Mouse (Mus musculus): ENCODE data around the gene Bag6. TPM values are rescaled to one million over a fixed set of nuclear protein-coding genes. Genes with fewer than 3 reads are reported as not detected.

The Bag6 gene
- total and polyA plus RNA-seq, 2 experiments from 2014 or later = 37.7 to 188 TPM

DNA sequence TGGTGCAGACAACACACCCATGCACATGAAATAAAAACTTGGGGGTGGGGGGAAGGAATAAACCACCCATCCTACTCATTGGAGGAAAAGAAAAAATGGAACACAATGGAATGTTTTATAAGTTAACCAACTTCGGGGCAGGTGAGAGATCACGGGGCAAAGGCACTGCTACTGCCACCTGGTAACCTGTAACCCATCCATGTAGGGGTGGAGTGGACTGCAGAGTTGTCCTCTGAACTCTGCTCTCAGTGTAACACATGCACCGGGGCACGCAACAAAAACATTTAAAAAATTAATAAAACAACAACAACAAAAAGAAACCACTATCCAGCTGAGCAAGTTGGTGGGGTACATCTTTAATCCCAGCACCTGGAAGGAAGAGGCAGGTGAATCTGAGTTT is 17.1 kb downstream of the Bag6 start:
- no peaks in the 10 kb centered on the region for H3K9me3 ChIP-seq (replicated peaks; ENCODE audit: control insufficient read depth, low read length)
- H3K4me3 ChIP-seq (ENCODE audit: low read depth, low read length) = no peak overlapping the region
- no peak overlapping the region for H3K4me2 ChIP-seq (ENCODE audit: low read depth, low read length)
- H3K9ac ChIP-seq (replicated peaks; ENCODE audit: low read depth, low read length) = no peak overlapping the region
- peaks cover 98% of the 10 kb centered on the region for H3K36me3 ChIP-seq (replicated peaks; ENCODE audit: control insufficient read depth, insufficient read depth, low read length)
- H3K4me1 ChIP-seq (ENCODE audit: control insufficient read depth, insufficient read depth) = no peaks in the 10 kb centered on the region
- no peak for ATAC-seq (ENCODE audit: insufficient read depth, low read depth)
- H3K27me3 ChIP-seq (ENCODE audit: control insufficient read depth, insufficient read depth, low read length) = no peaks in the 10 kb centered on the region
- WGBS = 95% methylated on average over 4 of the region's 4 CpGs
- TF ChIP-seq EP300 (IDR thresholded peaks at IDR 0.05; ENCODE audit: low read depth) (no peak), CTCF (IDR thresholded peaks at IDR 0.05; ENCODE audit: low read depth) (no peak)
- no peak for DNase-seq (ENCODE audit: low spot score)
- H3K27ac ChIP-seq (ENCODE audit: low read depth) = no peak overlapping the region

DNA sequence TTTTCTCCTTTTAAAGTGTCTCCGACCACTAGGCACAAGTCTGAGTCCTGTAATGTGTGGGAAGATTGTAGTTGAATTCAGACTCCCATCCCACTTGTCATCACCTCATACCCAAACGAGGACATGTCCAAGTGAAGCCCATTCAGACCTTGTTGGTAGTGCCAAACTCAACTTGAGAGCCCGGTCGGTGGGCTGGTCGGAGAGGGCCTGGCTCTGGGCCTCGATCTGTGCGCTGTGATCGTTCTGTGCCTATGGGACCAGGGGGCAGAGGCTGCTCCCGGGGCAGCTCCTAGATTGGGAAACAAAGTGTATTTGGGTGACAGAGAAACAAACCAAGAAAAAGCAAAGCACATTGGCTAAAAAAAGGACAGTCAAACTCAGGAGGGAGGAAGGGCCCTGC is 18.1 kb downstream of the Bag6 start:
- no peak overlapping the region for H3K4me2 ChIP-seq (ENCODE audit: low read depth, low read length)
- no peak overlapping the region for H3K9ac ChIP-seq (replicated peaks; ENCODE audit: low read depth, low read length)
- H3K4me1 ChIP-seq (ENCODE audit: control insufficient read depth, insufficient read depth) = no peaks in the 10 kb centered on the region
- H3K27ac ChIP-seq (ENCODE audit: low read depth) = no peak overlapping the region
- no peaks in the 10 kb centered on the region for H3K9me3 ChIP-seq (replicated peaks; ENCODE audit: control insufficient read depth, low read length)
- no peaks in the 10 kb centered on the region for H3K27me3 ChIP-seq (ENCODE audit: control insufficient read depth, insufficient read depth, low read length)
- 56% methylated on average over 9 of the region's 9 CpGs for WGBS
- TF ChIP-seq EP300 (IDR thresholded peaks at IDR 0.05; ENCODE audit: low read depth) (no peak), CTCF (IDR thresholded peaks at IDR 0.05; ENCODE audit: low read depth) (no peak)
- DNase-seq (ENCODE audit: low spot score) (no peak), ATAC-seq (ENCODE audit: insufficient read depth, low read depth) (no peak)
- H3K36me3 ChIP-seq (replicated peaks; ENCODE audit: control insufficient read depth, insufficient read depth, low read length) = peaks cover 99% of the 10 kb centered on the region
- H3K4me3 ChIP-seq (ENCODE audit: low read depth, low read length) = no peak overlapping the region

DNA sequence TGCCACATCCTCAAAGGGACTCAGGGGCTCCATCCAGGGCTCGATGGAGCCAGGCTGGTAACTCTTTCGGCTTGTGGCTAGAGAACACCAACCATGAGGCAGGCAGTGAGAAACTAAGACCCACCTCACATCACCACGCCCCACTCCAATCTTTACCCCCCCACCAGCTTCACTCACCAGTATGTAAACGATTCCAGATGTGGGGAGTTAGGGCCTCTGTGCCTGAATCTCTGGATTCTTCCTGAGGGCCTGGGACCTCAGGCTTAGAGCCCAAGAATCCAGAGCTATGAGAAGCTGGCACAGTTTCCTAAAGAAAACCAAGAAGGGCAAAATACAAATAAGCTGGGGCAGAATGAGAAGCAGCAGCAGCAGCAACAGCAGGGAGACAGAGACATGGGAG is 19.0 kb downstream of the Bag6 start:
- TF ChIP-seq EP300 (IDR thresholded peaks at IDR 0.05; ENCODE audit: low read depth) (no peak), CTCF (IDR thresholded peaks at IDR 0.05; ENCODE audit: low read depth) (no peak)
- 79% methylated on average over 4 of the region's 4 CpGs for WGBS
- Histone ChIP-seq H3K9me3 (replicated peaks; ENCODE audit: control insufficient read depth, low read length) (no peaks in the 10 kb centered on the region), H3K36me3 (replicated peaks; ENCODE audit: control insufficient read depth, insufficient read depth, low read length) (peaks cover 99% of the 10 kb centered on the region), H3K9ac (replicated peaks; ENCODE audit: low read depth, low read length) (no peak overlapping the region), H3K27me3 (ENCODE audit: control insufficient read depth, insufficient read depth, low read length) (no peaks in the 10 kb centered on the region), H3K4me3 (ENCODE audit: low read depth, low read length) (no peak overlapping the region), H3K27ac (ENCODE audit: low read depth) (no peak overlapping the region), H3K4me2 (ENCODE audit: low read depth, low read length) (no peak overlapping the region), H3K4me1 (ENCODE audit: control insufficient read depth, insufficient read depth) (no peaks in the 10 kb centered on the region)
- DNase-seq (ENCODE audit: low spot score) = no peak
- no peak for ATAC-seq (ENCODE audit: insufficient read depth, low read depth)

DNA sequence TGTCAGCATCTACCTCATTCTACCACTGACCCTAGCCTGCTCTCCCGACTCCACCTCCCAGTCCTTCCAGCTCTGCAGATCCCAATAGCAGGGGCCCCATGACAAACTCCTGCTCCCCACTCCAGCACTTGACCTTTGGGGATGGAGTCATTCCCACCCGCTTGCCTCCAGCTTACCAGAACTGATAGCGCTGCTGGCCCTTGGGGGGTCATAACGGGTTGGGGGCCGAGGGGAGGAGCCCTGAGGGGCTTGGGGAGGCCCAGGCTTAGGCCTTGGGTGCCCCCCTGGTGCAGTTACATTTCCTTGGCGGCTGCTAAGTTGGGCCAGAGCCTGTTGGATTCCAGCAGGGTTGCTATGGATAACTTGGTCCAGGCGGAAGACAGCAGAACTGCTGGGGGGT is 19.6 kb downstream of the Bag6 start:
- WGBS = 76% methylated on average over 7 of the region's 7 CpGs
- TF ChIP-seq CTCF (IDR thresholded peaks at IDR 0.05; ENCODE audit: low read depth) = no peak
- TF ChIP-seq EP300 (IDR thresholded peaks at IDR 0.05; ENCODE audit: low read depth) = no peak

DNA sequence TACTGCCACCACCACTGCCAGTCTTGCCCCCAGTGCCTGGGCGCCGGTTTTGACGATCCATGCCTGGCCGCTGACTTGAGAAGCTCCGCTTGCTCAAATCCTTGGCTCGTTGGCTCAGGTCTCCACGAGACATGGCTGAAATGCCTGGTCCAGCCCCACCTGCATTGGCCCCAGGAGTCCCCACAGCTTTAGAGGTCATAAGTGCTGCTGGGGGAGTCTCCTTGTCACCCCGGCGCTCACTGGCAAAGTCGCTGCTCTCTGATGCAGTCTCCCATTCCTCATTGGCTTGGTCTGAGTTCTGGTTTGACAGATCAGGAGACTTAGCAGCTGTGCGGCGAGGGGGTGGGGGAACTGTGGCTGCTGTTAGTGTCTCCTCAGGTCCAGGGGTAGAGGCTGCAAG is 20.5 kb downstream of the Bag6 start:
- Histone ChIP-seq H3K9me3 (replicated peaks; ENCODE audit: control insufficient read depth, low read length) (no peaks in the 10 kb centered on the region), H3K4me3 (ENCODE audit: low read depth, low read length) (no peak overlapping the region), H3K4me1 (ENCODE audit: control insufficient read depth, insufficient read depth) (no peaks in the 10 kb centered on the region), H3K27me3 (ENCODE audit: control insufficient read depth, insufficient read depth, low read length) (no peaks in the 10 kb centered on the region), H3K36me3 (replicated peaks; ENCODE audit: control insufficient read depth, insufficient read depth, low read length) (peaks cover 99% of the 10 kb centered on the region), H3K9ac (replicated peaks; ENCODE audit: low read depth, low read length) (no peak overlapping the region), H3K4me2 (ENCODE audit: low read depth, low read length) (no peak overlapping the region), H3K27ac (ENCODE audit: low read depth) (no peak overlapping the region)
- WGBS = 81% methylated on average over 12 of the region's 12 CpGs
- TF ChIP-seq EP300 (IDR thresholded peaks at IDR 0.05; ENCODE audit: low read depth) (no peak), CTCF (IDR thresholded peaks at IDR 0.05; ENCODE audit: low read depth) (no peak)
- ATAC-seq (ENCODE audit: insufficient read depth, low read depth) (no peak), DNase-seq (ENCODE audit: low spot score) (no peak)

More for the DNA sequence above, 19.6 kb downstream of the Bag6 start:
- no peaks in the 10 kb centered on the region for H3K9me3 ChIP-seq (replicated peaks; ENCODE audit: control insufficient read depth, low read length)
- no peak overlapping the region for H3K9ac ChIP-seq (replicated peaks; ENCODE audit: low read depth, low read length)
- no peak overlapping the region for H3K4me2 ChIP-seq (ENCODE audit: low read depth, low read length)
- no peak overlapping the region for H3K27ac ChIP-seq (ENCODE audit: low read depth)
- no peak overlapping the region for H3K4me3 ChIP-seq (ENCODE audit: low read depth, low read length)
- no peak for ATAC-seq (ENCODE audit: insufficient read depth, low read depth)
- no peaks in the 10 kb centered on the region for H3K27me3 ChIP-seq (ENCODE audit: control insufficient read depth, insufficient read depth, low read length)
- peaks cover 99% of the 10 kb centered on the region for H3K36me3 ChIP-seq (replicated peaks; ENCODE audit: control insufficient read depth, insufficient read depth, low read length)
- H3K4me1 ChIP-seq (ENCODE audit: control insufficient read depth, insufficient read depth) = no peaks in the 10 kb centered on the region
- no peak for DNase-seq (ENCODE audit: low spot score)

DNA sequence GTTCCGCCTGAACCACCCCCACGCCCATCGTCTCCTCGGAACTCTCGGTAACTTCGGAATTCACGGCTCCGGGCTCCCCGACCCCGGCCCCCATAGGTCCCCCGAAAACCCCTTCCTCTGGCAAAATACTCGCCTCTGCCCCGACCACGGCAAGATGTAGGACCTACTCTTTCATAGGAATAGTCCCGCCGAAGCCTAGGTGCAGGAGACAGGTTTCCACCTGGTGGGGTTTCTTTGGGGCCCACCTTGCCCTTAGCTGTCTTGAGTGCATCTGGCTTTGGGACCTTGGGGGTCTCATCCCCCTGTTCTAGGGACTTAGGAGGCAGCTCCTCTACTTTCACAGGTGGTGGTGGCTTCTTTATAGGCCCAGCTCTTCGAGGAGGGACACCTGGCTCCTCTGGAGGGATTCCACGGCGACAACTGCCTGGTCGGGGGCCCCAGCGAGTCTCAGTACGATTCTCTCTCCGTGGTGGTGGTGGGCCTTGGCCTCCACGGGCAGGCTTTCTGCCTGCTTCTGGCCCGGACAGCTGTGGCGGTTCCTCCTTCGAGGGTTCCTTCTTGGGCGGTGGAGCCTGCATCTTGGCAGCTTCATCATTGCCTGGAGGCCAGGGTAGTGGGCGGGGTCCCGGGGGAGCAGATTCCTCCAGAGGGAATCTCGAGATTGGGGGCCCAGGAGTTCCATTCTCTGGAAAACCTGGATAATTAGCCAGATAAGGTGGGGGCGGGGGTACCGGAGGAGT is 21.7 kb downstream of the Bag6 start:
- H3K9ac ChIP-seq (replicated peaks; ENCODE audit: low read depth, low read length) = no peak overlapping the region
- no peak overlapping the region for H3K4me3 ChIP-seq (ENCODE audit: low read depth, low read length)
- no peaks in the 10 kb centered on the region for H3K27me3 ChIP-seq (ENCODE audit: control insufficient read depth, insufficient read depth, low read length)
- WGBS = 85% methylated on average over 33 of the region's 33 CpGs
- no peak overlapping the region for H3K4me2 ChIP-seq (ENCODE audit: low read depth, low read length)
- no peak for ATAC-seq (ENCODE audit: insufficient read depth, low read depth)
- DNase-seq (ENCODE audit: low spot score) = no peak
- H3K36me3 ChIP-seq (replicated peaks; ENCODE audit: control insufficient read depth, insufficient read depth, low read length) = peaks cover 100% of the 10 kb centered on the region
- no peak for TF ChIP-seq EP300 (IDR thresholded peaks at IDR 0.05; ENCODE audit: low read depth)
- no peak for TF ChIP-seq CTCF (IDR thresholded peaks at IDR 0.05; ENCODE audit: low read depth)
- H3K9me3 ChIP-seq (replicated peaks; ENCODE audit: control insufficient read depth, low read length) = no peaks in the 10 kb centered on the region
- no peak overlapping the region for H3K27ac ChIP-seq (ENCODE audit: low read depth)
- H3K4me1 ChIP-seq (ENCODE audit: control insufficient read depth, insufficient read depth) = no peaks in the 10 kb centered on the region
